Mouse (Mus musculus): ENCODE data around the gene Mrpl47. TPM values are rescaled to one million over a fixed set of nuclear protein-coding genes. Genes with fewer than 3 reads are reported as not detected.
"Not testable (repeated sequence)": the region's sequence is repeated elsewhere in the genome, so short reads cannot be mapped to it uniquely, and the experiment has no call there.

Mrpl47 gene
- polyA plus RNA-seq, 1 experiment = 0.25 TPM

- Histone ChIP-seq H3K4me1 (ENCODE audit: control insufficient read depth) (peaks cover 1% of the 10 kb centered on the region; the same call in 1 of the 2 replicates), H3K9me3 (ENCODE audit: control insufficient read depth, low read length) (no peaks in the 10 kb centered on the region), H3K4me3 (replicated peaks) (no peak overlapping the region), H3K36me3 (ENCODE audit: control insufficient read depth) (peaks cover 75% of the 10 kb centered on the region), H3K27me3 (ENCODE audit: control insufficient read depth) (no peaks in the 10 kb centered on the region)
- TF ChIP-seq GATA1 (IDR thresholded peaks at IDR 0.05; ENCODE audit: low read length) (no peak), TAL1 (IDR thresholded peaks at IDR 0.05; ENCODE audit: low read length) (no peak)
Observed at GRCm38 (mm10) chr3:32745001-32745400, 7.6 kb upstream of the Mrpl47 start.

- Histone ChIP-seq H3K9me3 (ENCODE audit: control insufficient read depth, low read length) (no peaks in the 10 kb centered on the region), H3K36me3 (ENCODE audit: control insufficient read depth) (peaks cover 51% of the 10 kb centered on the region), H3K4me1 (ENCODE audit: control insufficient read depth) (peaks cover 17% of the 10 kb centered on the region), H3K27me3 (ENCODE audit: control insufficient read depth) (no peaks in the 10 kb centered on the region), H3K4me3 (replicated peaks) (no peak overlapping the region)
- TF ChIP-seq GATA1 (IDR thresholded peaks at IDR 0.05; ENCODE audit: low read length) (no peak), TAL1 (IDR thresholded peaks at IDR 0.05; ENCODE audit: low read length) (no peak)
Observed at GRCm38 (mm10) chr3:32742276-32742780, 4.9 kb upstream of the Mrpl47 start.

- Histone ChIP-seq H3K36me3 (ENCODE audit: control insufficient read depth) (peaks cover 22% of the 10 kb centered on the region), H3K4me1 (ENCODE audit: control insufficient read depth) (peaks cover 37% of the 10 kb centered on the region), H3K9me3 (ENCODE audit: control insufficient read depth, low read length) (no peaks in the 10 kb centered on the region; the same call in 1 of the 2 replicates), H3K4me3 (replicated peaks) (no peak overlapping the region), H3K27me3 (ENCODE audit: control insufficient read depth) (no peaks in the 10 kb centered on the region)
- TF ChIP-seq TAL1 (IDR thresholded peaks at IDR 0.05; ENCODE audit: low read length) (no peak), GATA1 (IDR thresholded peaks at IDR 0.05; ENCODE audit: low read length) (no peak)
Observed at GRCm38 (mm10) chr3:32738549-32738948, 1.1 kb upstream of the Mrpl47 start.

- peaks cover 23% of the 10 kb centered on the region for H3K36me3 ChIP-seq (ENCODE audit: control insufficient read depth)
- no peaks in the 10 kb centered on the region for H3K27me3 ChIP-seq (ENCODE audit: control insufficient read depth)
- peak within 1 kb of the TSS; percentile 92 for H3K4me3 ChIP-seq (replicated peaks)
- TF ChIP-seq TAL1 (IDR thresholded peaks at IDR 0.05; ENCODE audit: low read length) (no peak), GATA1 (IDR thresholded peaks at IDR 0.05; ENCODE audit: low read length) (no peak)
- peaks cover 35% of the 10 kb centered on the region for H3K4me1 ChIP-seq (ENCODE audit: control insufficient read depth)
- H3K9me3 ChIP-seq (ENCODE audit: control insufficient read depth, low read length) = no peaks in the 10 kb centered on the region; the same call in 1 of the 2 replicates
Observed at GRCm38 (mm10) chr3:32736244-32737171, 897 bp downstream of the Mrpl47 start, which contains the start of gene Ndufb5. Ndufb5 (plus strand) TSS chr3:32736990.

- Histone ChIP-seq H3K27me3 (ENCODE audit: control insufficient read depth) (no peaks in the 10 kb centered on the region), H3K4me1 (ENCODE audit: control insufficient read depth) (no peaks in the 10 kb centered on the region), H3K9me3 (ENCODE audit: control insufficient read depth, low read length) (0 out of 2 replicates have a peak, but pooled peaks cover 2% of the 10 kb centered on the region), H3K4me3 (replicated peaks) (no peak overlapping the region), H3K36me3 (ENCODE audit: control insufficient read depth) (peaks cover 93% of the 10 kb centered on the region)
- TF ChIP-seq GATA1 (IDR thresholded peaks at IDR 0.05; ENCODE audit: low read length) (no peak), TAL1 (IDR thresholded peaks at IDR 0.05; ENCODE audit: low read length) (no peak)
Observed at GRCm38 (mm10) chr3:32727861-32728260, 9.5 kb downstream of the Mrpl47 start.

GRCm38 (mm10) chr3:32725951-32726350, 11.5 kb downstream of the Mrpl47 start:
- peaks cover 95% of the 10 kb centered on the region for H3K36me3 ChIP-seq (ENCODE audit: control insufficient read depth)
- TF ChIP-seq GATA1 (IDR thresholded peaks at IDR 0.05; ENCODE audit: low read length) (no peak), TAL1 (IDR thresholded peaks at IDR 0.05; ENCODE audit: low read length) (no peak)

GRCm38 (mm10) chr3:32724191-32724590, 13.2 kb downstream of the Mrpl47 start:
- H3K4me1 ChIP-seq (ENCODE audit: control insufficient read depth) = no peaks in the 10 kb centered on the region
- peaks cover 98% of the 10 kb centered on the region for H3K36me3 ChIP-seq (ENCODE audit: control insufficient read depth)
- 0 out of 2 replicates have a peak, but pooled peaks cover 2% of the 10 kb centered on the region for H3K9me3 ChIP-seq (ENCODE audit: control insufficient read depth, low read length)
- H3K27me3 ChIP-seq (ENCODE audit: control insufficient read depth) = no peaks in the 10 kb centered on the region
- no peak overlapping the region for H3K4me3 ChIP-seq (replicated peaks)
- TF ChIP-seq TAL1 (IDR thresholded peaks at IDR 0.05; ENCODE audit: low read length) (no peak), GATA1 (IDR thresholded peaks at IDR 0.05; ENCODE audit: low read length) (no peak)

More at GRCm38 (mm10) chr3:32725951-32726350, 11.5 kb downstream of the Mrpl47 start:
- Histone ChIP-seq H3K9me3 (ENCODE audit: control insufficient read depth, low read length) (0 out of 2 replicates have a peak, but pooled peaks cover 2% of the 10 kb centered on the region), H3K27me3 (ENCODE audit: control insufficient read depth) (no peaks in the 10 kb centered on the region), H3K4me3 (replicated peaks) (no peak overlapping the region), H3K4me1 (ENCODE audit: control insufficient read depth) (no peaks in the 10 kb centered on the region)

- H3K36me3 ChIP-seq (ENCODE audit: control insufficient read depth) = peaks cover 100% of the 10 kb centered on the region
- no peaks in the 10 kb centered on the region for H3K4me1 ChIP-seq (ENCODE audit: control insufficient read depth)
- no peak for TF ChIP-seq GATA1 (IDR thresholded peaks at IDR 0.05; ENCODE audit: low read length)
- TF ChIP-seq TAL1 (IDR thresholded peaks at IDR 0.05; ENCODE audit: low read length) = no peak
- H3K4me3 ChIP-seq (replicated peaks) = no peak overlapping the region
- no peaks in the 10 kb centered on the region for H3K9me3 ChIP-seq (ENCODE audit: control insufficient read depth, low read length)
- H3K27me3 ChIP-seq (ENCODE audit: control insufficient read depth) = no peaks in the 10 kb centered on the region
Observed at GRCm38 (mm10) chr3:32718271-32718670, 19.1 kb downstream of the Mrpl47 start.

GRCm38 (mm10) chr3:32717403-32717802, 20.0 kb downstream of the Mrpl47 start:
- not testable (repeated sequence) for H3K4me3 ChIP-seq (replicated peaks); H3K9me3 ChIP-seq (ENCODE audit: control insufficient read depth, low read length); H3K4me1 ChIP-seq (ENCODE audit: control insufficient read depth); H3K27me3 ChIP-seq (ENCODE audit: control insufficient read depth)
- peaks cover 100% of the 10 kb centered on the region for H3K36me3 ChIP-seq (ENCODE audit: control insufficient read depth)
